Mouse (Mus musculus) myocyte (in vitro differentiated cells): Measurements from ENCODE around the gene Sphk1.

Experiments used
- CEBPB ChIP-seq: IDR thresholded peaks from 2 replicates; pipeline ENCODE4 v1.6.1; 2011; ENCODE audit warnings: mild to moderate bottlenecking, moderate library complexity; ENCODE audit not compliant: poor library complexity, insufficient read depth, severe bottlenecking
- E2F4 ChIP-seq: IDR thresholded peaks from one replicate; pipeline ENCODE4 v1.6.1; 2011; ENCODE audit warnings: mild to moderate bottlenecking, control low read depth, moderate library complexity; ENCODE audit not compliant: insufficient read depth
- MYOG ChIP-seq, 3 experiments: IDR thresholded peaks; one replicate each; pipeline ENCODE4 v1.6.1; 2011; ENCODE audit warnings: control low read depth in 2 of 3, low read depth in 2 of 3, mild to moderate bottlenecking in 2 of 3; ENCODE audit not compliant: insufficient read length in 2 of 3, control insufficient read depth in 1 of 3, insufficient read depth in 1 of 3
- POLR2A ChIP-seq: IDR thresholded peaks from one replicate; pipeline ENCODE4 v1.6.1; 2011; ENCODE audit warnings: low read depth, mild to moderate bottlenecking, control low read depth, moderate library complexity; ENCODE audit not compliant: insufficient read length
- POLR2AphosphoS2 ChIP-seq: IDR thresholded peaks from one replicate; pipeline ENCODE4 v1.6.1; 2011; ENCODE audit warnings: low read depth, control low read depth; ENCODE audit not compliant: insufficient read length
- REST ChIP-seq: IDR thresholded peaks from one replicate; pipeline ENCODE4 v1.6.1; 2011; ENCODE audit warnings: mild to moderate bottlenecking, control low read depth, moderate library complexity; ENCODE audit not compliant: insufficient read depth, insufficient read length
- SRF ChIP-seq: IDR thresholded peaks from one replicate; pipeline ENCODE4 v1.6.1; 2011; ENCODE audit warnings: low read depth; ENCODE audit not compliant: control insufficient read depth, insufficient read length
- TCF12 ChIP-seq: IDR thresholded peaks from one replicate; pipeline ENCODE4 v1.6.1; 2011; ENCODE audit warnings: mild to moderate bottlenecking, control low read depth; ENCODE audit not compliant: poor library complexity, insufficient read depth, severe bottlenecking
- TCF3 ChIP-seq: IDR thresholded peaks from one replicate; pipeline ENCODE4 v1.6.1; 2011; ENCODE audit warnings: low read depth, control low read depth; ENCODE audit not compliant: insufficient read length
- USF1 ChIP-seq: IDR thresholded peaks from one replicate; pipeline ENCODE4 v1.6.1; 2011; ENCODE audit warnings: low read depth, mild to moderate bottlenecking, control low read depth, moderate library complexity

- TF ChIP-seq POLR2A (peak; percentile 90), TCF3 (no peak), USF1 (no peak), MYOG (IDR thresholded peaks at IDR 0.05; ENCODE audit: control insufficient read depth in 1 of 3, insufficient read depth in 1 of 3, insufficient read length in 2 of 3, low read depth in 2 of 3) (no peak), SRF (no peak), E2F4 (no peak), TCF12 (no peak), CEBPB (no peak), POLR2AphosphoS2 (peak; percentile 82), REST (no peak)
These were observed 50.7 kb downstream of the Sphk1 start, which contains the start of gene Ube2o for GRCm38 (mm10) chr11:116581376-116581814.
